Mouse (Mus musculus) gonadal fat pad, adult 2 months (tissue): ENCODE results near the gene Bbs9. TPM values are rescaled to one million over a fixed set of nuclear protein-coding genes. Genes with fewer than 3 reads are reported as not detected.

Experiments
- DNase-seq: peaks from one replicate; pipeline ENCODE4 v3.0.0-alpha.2; 2012; ENCODE audit warnings: low read depth
- polyA plus RNA-seq: library from polyadenylated mRNA; depleted of rRNA; stranded (reverse); fragments of >200 nt; gene quantifications from 2 replicates; pipeline ENCODE4 v1.2.3, GENCODE M21; 2012

Bbs9 gene
- polyA plus RNA-seq, 1 experiment = 17.6 TPM

- DNase-seq = no peak
Observed at GRCm38 (mm10) chr9:22800675-22801074, 325.2 kb downstream of the Bbs9 start.

- no peak for DNase-seq
Observed at GRCm38 (mm10) chr9:22805981-22806380, 330.5 kb downstream of the Bbs9 start.

GRCm38 (mm10) chr9:22806494-22806893, 331.0 kb downstream of the Bbs9 start:
- DNase-seq = no peak

- DNase-seq = no peak
Observed at GRCm38 (mm10) chr9:22807693-22808092, 332.2 kb downstream of the Bbs9 start.

- DNase-seq = no peak
Observed at GRCm38 (mm10) chr9:22809621-22810126, 334.2 kb downstream of the Bbs9 start.

- DNase-seq = no peak
Observed at GRCm38 (mm10) chr9:22810454-22810853, 334.9 kb downstream of the Bbs9 start.

- peak; percentile 36 for DNase-seq
Observed at GRCm38 (mm10) chr9:22811931-22812330, 336.4 kb downstream of the Bbs9 start.

- no peak for DNase-seq
Observed at GRCm38 (mm10) chr9:22814407-22815092, 339.0 kb downstream of the Bbs9 start.

GRCm38 (mm10) chr9:22815093-22815458, 339.6 kb downstream of the Bbs9 start:
- DNase-seq = no peak

- DNase-seq = no peak
Observed at GRCm38 (mm10) chr9:22819539-22819938, 344.0 kb downstream of the Bbs9 start.

- DNase-seq = no peak
Observed at GRCm38 (mm10) chr9:22820646-22821185, 345.2 kb downstream of the Bbs9 start.

GRCm38 (mm10) chr9:22822770-22823169, 347.3 kb downstream of the Bbs9 start:
- DNase-seq = no peak

GRCm38 (mm10) chr9:22823856-22824255, 348.3 kb downstream of the Bbs9 start:
- DNase-seq = no peak

GRCm38 (mm10) chr9:22824910-22825309, 349.4 kb downstream of the Bbs9 start:
- no peak for DNase-seq

GRCm38 (mm10) chr9:22826571-22826990, 351.1 kb downstream of the Bbs9 start:
- no peak for DNase-seq

GRCm38 (mm10) chr9:22827176-22827770, 351.8 kb downstream of the Bbs9 start:
- DNase-seq = no peak

- DNase-seq = no peak
Observed at GRCm38 (mm10) chr9:22829212-22829960, 353.9 kb downstream of the Bbs9 start.

GRCm38 (mm10) chr9:22834994-22835512, 359.5 kb downstream of the Bbs9 start:
- DNase-seq = no peak

GRCm38 (mm10) chr9:22837000-22837399, 361.5 kb downstream of the Bbs9 start:
- no peak for DNase-seq

GRCm38 (mm10) chr9:22837702-22838210, 362.2 kb downstream of the Bbs9 start:
- no peak for DNase-seq

GRCm38 (mm10) chr9:22846048-22846447, 370.5 kb downstream of the Bbs9 start:
- DNase-seq = no peak

- DNase-seq = no peak
Observed at GRCm38 (mm10) chr9:22846783-22847182, 371.3 kb downstream of the Bbs9 start.
